Mouse (Mus musculus): Measurements from ENCODE around the gene S100a13. TPM values are rescaled to one million over a fixed set of nuclear protein-coding genes. Genes with fewer than 3 reads are reported as not detected.

S100a13 gene
- polyA plus RNA-seq (2015; fragmentation: Nextera tagmentation; extraction: Ambion mirVana), result 35.5 and 36.1 TPM in 2 replicates

DNA sequence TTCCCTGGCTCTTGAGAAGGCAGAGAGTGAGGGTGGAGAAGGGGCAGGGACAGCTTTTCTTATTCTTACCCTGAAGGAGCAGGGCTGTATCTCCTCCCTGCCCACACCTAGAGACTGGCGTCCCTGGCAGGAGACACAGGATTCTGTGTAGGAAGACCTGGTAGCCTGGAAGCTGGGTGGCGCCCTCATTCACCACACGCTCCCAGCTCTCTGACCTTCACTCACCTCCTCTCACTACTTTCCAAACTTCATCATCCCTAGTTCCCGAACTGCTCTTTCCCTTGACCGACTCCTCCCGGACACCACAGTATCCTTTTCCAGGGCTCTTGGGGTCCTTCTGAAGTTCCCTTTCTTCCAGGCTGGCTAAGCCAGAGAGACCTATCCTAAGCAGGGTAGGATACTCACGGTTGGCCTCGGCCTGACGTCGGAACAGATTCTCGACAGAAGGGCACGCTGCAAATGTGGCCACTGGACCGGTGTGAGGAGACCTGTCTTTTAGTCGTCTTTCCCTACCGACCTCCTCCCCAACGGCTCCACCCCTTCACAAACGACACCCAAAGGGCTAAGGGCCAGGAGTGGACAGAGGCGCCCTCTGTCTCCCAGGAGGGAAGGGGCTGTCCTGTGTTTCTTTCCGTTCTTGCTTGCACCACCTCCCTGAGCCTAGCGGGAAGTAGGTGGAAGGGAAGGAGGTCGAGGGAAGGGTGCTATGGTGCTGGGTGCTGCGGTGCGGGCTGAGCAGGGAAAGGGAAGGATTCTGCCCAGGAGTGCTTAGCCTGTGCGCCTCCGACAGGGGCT lies at the start of gene S100a13, which contains the start of gene S100a1:
Gene S100a13 (plus strand): TSS at position 640 of the 795 bp plus-strand sequence.
Gene S100a1 (minus strand): TSS at position 597 of the 795 bp plus-strand sequence.
- ATAC-seq, result peak; percentile 32
- DNase-seq, result peak; percentile 71

DNA sequence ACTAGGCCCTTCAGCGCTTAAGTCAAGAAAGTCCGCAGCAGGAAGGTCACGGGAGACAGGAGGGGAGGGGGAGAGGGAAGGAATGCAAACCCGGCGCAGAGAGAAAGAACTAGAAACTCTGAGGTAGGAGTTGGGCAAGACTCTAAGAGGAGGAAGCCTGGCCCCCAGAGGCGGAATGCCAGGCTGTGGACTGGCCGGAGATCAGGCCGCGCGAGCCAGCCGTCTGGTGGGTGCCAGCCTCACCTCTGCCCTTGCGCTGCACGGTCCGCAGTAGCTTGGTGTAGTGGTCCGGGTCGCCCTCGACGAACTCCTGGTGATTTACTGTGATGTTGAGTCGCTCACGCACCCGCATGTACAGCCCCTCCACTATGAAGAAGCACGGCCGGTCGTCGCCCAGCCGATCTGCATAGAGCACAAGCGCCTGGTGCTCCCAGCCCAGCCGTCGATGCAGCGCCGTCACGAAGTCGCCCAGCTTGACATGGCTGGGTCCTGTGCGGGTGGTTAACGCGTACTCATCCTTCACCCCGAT lies 49.6 kb upstream of the S100a13 start:
- Histone ChIP-seq H3K36me3 (replicated peaks; ENCODE audit: insufficient read depth, low read length) (no peaks in the 10 kb centered on the region), H3K4me1 (ENCODE audit: insufficient read depth) (peaks cover 11% of the 10 kb centered on the region), H3K9me3 (ENCODE audit: low read length) (no peaks in the 10 kb centered on the region), H3K9ac (replicated peaks) (peak overlapping the region; percentile 59), H3K27ac (ENCODE audit: low read depth) (no peak overlapping the region), H3K27me3 (ENCODE audit: insufficient read depth, low read length) (peaks cover 34% of the 10 kb centered on the region), H3K4me3 (ENCODE audit: low read depth, low read length) (peak overlapping the region; percentile 58), H3K4me2 (ENCODE audit: low read depth, low read length) (peak overlapping the region; percentile 86)
- WGBS (ENCODE audit: insufficient replicate concordance), result 18% methylated on average over 37 of the region's 37 CpGs
- peak; percentile 9; the same call in 1 of the 2 replicates for ATAC-seq
- DNase-seq, result no peak
- TF ChIP-seq EP300 (IDR thresholded peaks at IDR 0.05; ENCODE audit: low read depth), result no peak
- TF ChIP-seq CTCF (IDR thresholded peaks at IDR 0.05; ENCODE audit: low read depth), result no peak

More for the DNA sequence above, at the start of gene S100a13, which contains the start of gene S100a1:
- TF ChIP-seq EP300 (IDR thresholded peaks at IDR 0.05; ENCODE audit: low read depth) (no peak), CTCF (IDR thresholded peaks at IDR 0.05; ENCODE audit: low read depth) (peak; percentile 66)
- Histone ChIP-seq H3K36me3 (replicated peaks; ENCODE audit: insufficient read depth, low read length) (peaks cover 7% of the 10 kb centered on the region; the same call in 1 of the 2 replicates), H3K4me1 (ENCODE audit: insufficient read depth) (peaks cover 24% of the 10 kb centered on the region), H3K4me2 (ENCODE audit: low read depth, low read length) (peak within 1 kb of the TSS; percentile 98), H3K9ac (replicated peaks) (peak within 1 kb of the TSS; percentile 65), H3K4me3 (ENCODE audit: low read depth, low read length) (peak within 1 kb of the TSS; percentile 61), H3K27me3 (ENCODE audit: insufficient read depth, low read length) (no peaks in the 10 kb centered on the region), H3K27ac (ENCODE audit: low read depth) (peak within 1 kb of the TSS; percentile 46), H3K9me3 (ENCODE audit: low read length) (no peaks in the 10 kb centered on the region)
- 2% methylated on average over 25 of the region's 25 CpGs for WGBS (ENCODE audit: insufficient replicate concordance)

DNA sequence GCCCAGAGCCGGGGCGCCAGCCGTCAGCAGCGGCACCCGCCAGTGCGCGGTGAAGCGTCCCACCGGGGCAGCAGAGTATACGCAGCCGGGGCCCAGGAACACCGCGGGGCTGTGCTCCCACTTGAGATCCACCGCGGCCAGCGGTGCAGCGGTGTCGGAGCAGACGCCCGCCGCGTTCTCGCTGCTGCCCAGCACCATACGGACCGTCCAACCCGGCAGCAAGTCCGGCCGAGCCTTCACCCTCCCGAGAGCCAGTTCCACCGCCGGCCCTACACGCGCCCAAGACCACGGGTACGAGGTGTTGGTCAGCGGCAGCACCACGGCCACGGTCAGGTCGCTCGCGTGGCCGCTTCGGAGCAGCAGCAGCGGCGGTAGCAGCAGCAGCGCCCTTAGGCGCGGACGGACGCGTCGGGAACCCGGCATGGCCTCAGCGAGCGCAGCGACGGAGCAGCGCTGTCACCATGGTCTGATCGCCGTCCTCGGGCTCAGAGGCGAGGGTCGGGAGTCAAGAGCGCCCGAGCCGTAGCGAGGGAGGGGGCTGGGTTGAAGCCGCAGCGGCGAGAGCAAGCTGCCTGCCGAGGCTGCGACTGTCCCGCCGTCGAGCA lies 49.1 kb upstream of the S100a13 start:
- no peaks in the 10 kb centered on the region for H3K36me3 ChIP-seq (replicated peaks; ENCODE audit: insufficient read depth, low read length)
- no peaks in the 10 kb centered on the region for H3K9me3 ChIP-seq (ENCODE audit: low read length)
- peak overlapping the region; percentile 58 for H3K4me3 ChIP-seq (ENCODE audit: low read depth, low read length)
- TF ChIP-seq CTCF (IDR thresholded peaks at IDR 0.05; ENCODE audit: low read depth) (no peak), EP300 (IDR thresholded peaks at IDR 0.05; ENCODE audit: low read depth) (no peak)
- peaks cover 34% of the 10 kb centered on the region for H3K27me3 ChIP-seq (ENCODE audit: insufficient read depth, low read length)
- H3K9ac ChIP-seq (replicated peaks), result peak overlapping the region; percentile 59
- DNase-seq, result peak; percentile 34
- peak; percentile 37 for ATAC-seq
- under 1% methylated on average over 75 of the region's 75 CpGs for WGBS (ENCODE audit: insufficient replicate concordance)
- H3K27ac ChIP-seq (ENCODE audit: low read depth), result peak overlapping the region; percentile 55; the same call in 1 of the 2 replicates
- peak overlapping the region; percentile 86 for H3K4me2 ChIP-seq (ENCODE audit: low read depth, low read length)
- H3K4me1 ChIP-seq (ENCODE audit: insufficient read depth), result peaks cover 11% of the 10 kb centered on the region

DNA sequence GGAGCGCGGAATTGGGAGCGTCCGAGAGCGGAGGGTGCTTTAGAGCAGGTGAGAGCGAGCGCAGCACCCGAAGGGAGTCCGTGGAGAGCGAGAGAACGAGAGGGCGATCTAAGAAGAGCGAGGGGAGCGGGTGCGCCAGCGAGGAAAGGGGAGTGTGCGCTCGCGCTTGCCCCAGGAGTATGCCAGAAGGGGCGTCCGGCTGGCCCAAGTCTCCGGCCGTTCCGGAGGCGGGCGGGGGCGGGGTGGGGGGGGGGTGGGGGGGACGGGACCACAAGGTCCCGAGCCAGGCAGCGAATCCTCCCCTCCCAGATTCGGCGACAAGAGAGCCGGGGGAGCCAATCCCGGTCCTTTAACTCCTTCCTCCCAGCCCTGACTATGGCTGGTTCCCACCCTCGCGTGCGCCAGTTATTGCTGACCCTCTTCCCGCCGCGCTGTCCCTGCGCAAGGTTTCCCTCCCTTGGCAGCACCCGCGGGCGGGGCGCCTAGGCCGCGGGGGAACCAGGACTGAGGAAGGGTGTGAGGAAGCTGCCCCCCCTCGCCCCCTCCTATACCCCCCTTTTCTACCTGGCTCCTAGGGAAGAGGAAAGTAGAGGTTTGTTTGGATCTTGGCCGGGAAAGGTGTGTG lies 48.4 kb upstream of the S100a13 start, which contains the start of gene Npr1:
Gene Npr1 (minus strand): TSS at position 181 of the 625 bp plus-strand sequence.
- peaks cover 11% of the 10 kb centered on the region for H3K4me1 ChIP-seq (ENCODE audit: insufficient read depth)
- DNase-seq, result peak; percentile 36
- peak within 1 kb of the TSS; percentile 55; the same call in 1 of the 2 replicates for H3K27ac ChIP-seq (ENCODE audit: low read depth)
- H3K9me3 ChIP-seq (ENCODE audit: low read length), result no peaks in the 10 kb centered on the region
- H3K36me3 ChIP-seq (replicated peaks; ENCODE audit: insufficient read depth, low read length), result no peaks in the 10 kb centered on the region
- TF ChIP-seq CTCF (IDR thresholded peaks at IDR 0.05; ENCODE audit: low read depth), result no peak
- no peak for TF ChIP-seq EP300 (IDR thresholded peaks at IDR 0.05; ENCODE audit: low read depth)
- peak within 1 kb of the TSS; percentile 58 for H3K4me3 ChIP-seq (ENCODE audit: low read depth, low read length)
- WGBS (ENCODE audit: insufficient replicate concordance), result under 1% methylated on average over 32 of the region's 49 CpGs
- peak within 1 kb of the TSS; percentile 59 for H3K9ac ChIP-seq (replicated peaks)
- ATAC-seq, result peak; percentile 51
- peak within 1 kb of the TSS; percentile 86 for H3K4me2 ChIP-seq (ENCODE audit: low read depth, low read length)
- peaks cover 34% of the 10 kb centered on the region for H3K27me3 ChIP-seq (ENCODE audit: insufficient read depth, low read length)

DNA sequence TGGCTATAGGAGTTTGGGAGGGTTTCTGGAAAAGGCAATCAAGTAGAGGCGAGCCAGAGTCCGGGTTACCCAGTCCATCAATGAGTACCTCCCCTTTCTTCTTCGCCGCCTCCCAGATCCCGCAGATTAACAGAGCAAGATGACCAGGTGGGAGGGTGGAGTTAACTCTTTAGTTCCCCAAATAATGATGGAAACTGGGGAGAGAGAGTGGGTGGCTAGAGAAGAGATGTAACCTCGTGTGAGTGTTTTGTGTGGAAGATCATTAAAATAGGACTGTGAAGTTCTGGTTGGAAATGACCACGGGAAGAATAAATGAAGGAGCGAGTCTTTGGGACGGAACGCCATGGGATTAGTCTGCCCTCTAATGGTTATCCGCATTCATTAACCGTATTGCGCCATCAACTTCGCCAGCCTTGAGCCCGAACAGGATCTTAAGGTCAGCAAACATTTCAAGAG lies 47.9 kb upstream of the S100a13 start:
- no peaks in the 10 kb centered on the region for H3K9me3 ChIP-seq (ENCODE audit: low read length)
- DNase-seq, result peak; percentile 62
- peak overlapping the region; percentile 86 for H3K4me2 ChIP-seq (ENCODE audit: low read depth, low read length)
- no peak overlapping the region for H3K27ac ChIP-seq (ENCODE audit: low read depth)
- H3K4me1 ChIP-seq (ENCODE audit: insufficient read depth), result peaks cover 11% of the 10 kb centered on the region
- H3K4me3 ChIP-seq (ENCODE audit: low read depth, low read length), result peak overlapping the region; percentile 58
- H3K36me3 ChIP-seq (replicated peaks; ENCODE audit: insufficient read depth, low read length), result no peaks in the 10 kb centered on the region
- peaks cover 34% of the 10 kb centered on the region for H3K27me3 ChIP-seq (ENCODE audit: insufficient read depth, low read length)
- peak; percentile 69 for ATAC-seq
- WGBS (ENCODE audit: insufficient replicate concordance), result under 1% methylated on average over 15 of the region's 15 CpGs
- peak overlapping the region; percentile 38; the same call in 1 of the 2 replicates for H3K9ac ChIP-seq (replicated peaks)
- peak; percentile 89 for TF ChIP-seq CTCF (IDR thresholded peaks at IDR 0.05; ENCODE audit: low read depth)
- no peak for TF ChIP-seq EP300 (IDR thresholded peaks at IDR 0.05; ENCODE audit: low read depth)

Data from liver, postnatal 0 days (tissue).